Mouse (Mus musculus) liver, postnatal 0 days (tissue): ENCODE measurements around the gene Gm20517.

Experiments
- CTCF ChIP-seq: sonication (generic); IDR thresholded peaks from 2 replicates; pipeline ENCODE4 v1.5.1; 2016; ENCODE audit warnings: antibody characterized with exemption, low read depth
- EP300 ChIP-seq: IDR thresholded peaks from 2 replicates; pipeline ENCODE4 v1.6.1; 2016; ENCODE audit warnings: antibody characterized with exemption, low read depth, mild to moderate bottlenecking

- TF ChIP-seq CTCF (no peak), EP300 (no peak)
These were observed 13.7 kb downstream of the Gm20517 start for GRCm38 (mm10) chr17:47625088-47625487.
